ENCODE assay signal across 8 mouse cellular contexts in genomic region chr3:65527691-65528601, GRCm38 (mm10). TPM values are rescaled to one million over a fixed set of nuclear protein-coding genes. Genes with fewer than 3 reads are reported as not detected.
DNase-seq lines count a peak whose midpoint lies in the region; ATAC-seq lines count a peak whose summit lies in the region.

Gene Tiparp, plus strand, starts transcription at chr3:65528410.

- peak within 1 kb of the TSS; percentile 88 to 100 for H3K4me3 ChIP-seq in heart, embryonic 14.5 days (ENCODE audit: control insufficient read depth in 1 of 2, insufficient read depth in 1 of 2, low read depth in 1 of 2, low read length in 2 of 2)
- peak within 1 kb of the TSS; percentile 82 for H3K4me3 ChIP-seq in liver, embryonic 13.5 days (replicated peaks)
- H3K4me3 ChIP-seq in stomach, embryonic 16.5 days (replicated peaks; ENCODE audit: low read length): peak within 1 kb of the TSS; percentile 66

- H3K36me3 ChIP-seq in heart, embryonic 14.5 days (ENCODE audit: control insufficient read depth, insufficient read depth, low read length): peaks cover 8% of the 10 kb centered on the region
- H3K36me3 ChIP-seq in liver, embryonic 13.5 days: 0 out of 2 replicates have a peak, but pooled peaks cover 3% of the 10 kb centered on the region
- no peaks in the 10 kb centered on the region; the same call in 1 of the 2 replicates for H3K36me3 ChIP-seq in stomach, embryonic 16.5 days (ENCODE audit: control insufficient read depth, insufficient read depth, low read length)

- H3K27me3 ChIP-seq in heart, embryonic 14.5 days (ENCODE audit: control insufficient read depth, insufficient read depth, low read length): no peaks in the 10 kb centered on the region
- peaks cover 3% of the 10 kb centered on the region; the same call in 1 of the 2 replicates for H3K27me3 ChIP-seq in liver, embryonic 13.5 days
- H3K27me3 ChIP-seq in stomach, embryonic 16.5 days (ENCODE audit: control insufficient read depth, insufficient read depth, low read length): no peaks in the 10 kb centered on the region

- ATAC-seq in CD4-positive, CD25-positive, alpha-beta regulatory T cell, adult 4 months: peak; percentile 77
- peak; percentile 92 for ATAC-seq in heart, embryonic 14.5 days (ENCODE audit: insufficient number of reproducible peaks, insufficient read depth, low FRiP score, low read depth)
- ATAC-seq in liver, embryonic 13.5 days (ENCODE audit: low read depth): peak; percentile 93
- peak; percentile 95 for ATAC-seq in stomach, embryonic 16.5 days (ENCODE audit: insufficient read depth, low FRiP score)

- 0 out of 4 replicates have a peak, but pooled peaks cover 0 to 3% of the 10 kb centered on the region in 2 experiments for H3K4me1 ChIP-seq in heart, embryonic 14.5 days (ENCODE audit: control insufficient read depth in 2 of 2, insufficient read depth in 2 of 2, low read length in 2 of 2)
- peaks cover 12% of the 10 kb centered on the region for H3K4me1 ChIP-seq in liver, embryonic 13.5 days (replicated peaks)
- peaks cover 3% of the 10 kb centered on the region for H3K4me1 ChIP-seq in stomach, embryonic 16.5 days (ENCODE audit: control insufficient read depth, insufficient read depth, low read length)

- H3K4me2 ChIP-seq in heart, embryonic 14.5 days (ENCODE audit: low read length): peak within 1 kb of the TSS; percentile 69
- H3K4me2 ChIP-seq in liver, embryonic 13.5 days: peak within 1 kb of the TSS; percentile 100
- peak within 1 kb of the TSS; percentile 66 for H3K4me2 ChIP-seq in stomach, embryonic 16.5 days (ENCODE audit: low read depth, low read length)

- peak within 1 kb of the TSS; percentile 99 to 100 for H3K27ac ChIP-seq in heart, embryonic 14.5 days (replicated peaks in 1 of 2; ENCODE audit: control insufficient read depth in 1 of 2, insufficient read depth in 1 of 2, low read depth in 2 of 2, low read length in 2 of 2)
- peak within 1 kb of the TSS; percentile 87 for H3K27ac ChIP-seq in liver, embryonic 13.5 days
- H3K27ac ChIP-seq in stomach, embryonic 16.5 days (ENCODE audit: low read length): peak within 1 kb of the TSS; percentile 96

- under 1% methylated on average over 103 of the region's 109 CpGs for WGBS in heart, embryonic 14.5 days
- under 1% methylated on average over 100 of the region's 109 CpGs for WGBS in liver, embryonic 13.5 days (ENCODE audit: insufficient replicate concordance)
- under 1% methylated on average over 100 of the region's 109 CpGs for WGBS in stomach, embryonic 16.5 days

- DNase-seq in c-Kit-negative CD71-positive TER-119-positive erythroid progenitor cells, embryonic 14.5 days (ENCODE audit: low read depth, low spot score): peak; percentile 51
- DNase-seq in fibroblast of lung, adult 2 months (ENCODE audit: low read depth): peak; percentile 65
- DNase-seq in kidney, postnatal 14 days: peak; percentile 95
- peak; percentile 80 for DNase-seq in liver, embryonic 13.5 days
- peak; percentile 93 for DNase-seq in neural tube, embryonic 10.5 days (ENCODE audit: extremely low spot score, low spot score)

- H3K9me3 ChIP-seq in heart, embryonic 14.5 days (ENCODE audit: control insufficient read depth, low read length): no peaks in the 10 kb centered on the region
- H3K9me3 ChIP-seq in liver, embryonic 13.5 days (replicated peaks): no peaks in the 10 kb centered on the region
- no peaks in the 10 kb centered on the region for H3K9me3 ChIP-seq in stomach, embryonic 16.5 days (replicated peaks; ENCODE audit: control insufficient read depth, low read length)

- H3K9ac ChIP-seq in heart, embryonic 14.5 days (ENCODE audit: low read length): peak within 1 kb of the TSS; percentile 98
- peak within 1 kb of the TSS; percentile 85 for H3K9ac ChIP-seq in liver, embryonic 13.5 days
- H3K9ac ChIP-seq in stomach, embryonic 16.5 days (ENCODE audit: low read length): peak within 1 kb of the TSS; percentile 95

RNA-seq across cellular contexts. Expression of gene Tiparp, which starts in this region (rescaled TPM):
- polyA plus RNA-seq in CD4-positive, CD25-positive, alpha-beta regulatory T cell, adult 4 months (2017; shearing (Covaris generic)): 1 to 10 TPM; 4.0 to 5.4 TPM
- 26.6 and 27.2 TPM in 2 replicates for polyA plus RNA-seq in heart, embryonic 14.5 days (2014; fragmentation: Nextera tagmentation; extraction: Ambion mirVana)
- 7.3 and 8.8 TPM in 2 replicates for polyA plus RNA-seq in liver, embryonic 13.5 days (2015; fragmentation: Nextera tagmentation; extraction: Ambion mirVana)
- polyA plus RNA-seq in stomach, embryonic 16.5 days (2015; fragmentation: Nextera tagmentation; extraction: Ambion mirVana): 38.0 and 38.6 TPM in 2 replicates

Comparison
In these comparisons a context has a peak if more than half of its experiments do, and no peak if none do; other contexts are left out.
1. Peak in every context shown above with its lines: DNase-seq, ATAC-seq, H3K4me3 ChIP-seq and H3K27ac ChIP-seq.